Mouse (Mus musculus) intestine, postnatal 0 days (tissue): ENCODE measurements at regions not wholly inside any gene's neighbourhood (a gene's known extent, or its start where the extent isn't known, plus 50 kb on each side); places are given as distances from the start of the nearest gene placed in this dataset.
"Not testable (repeated sequence)": the region's sequence is repeated elsewhere in the genome, so short reads cannot be mapped to it uniquely, and the experiment has no call there.

ENCODE experiments used
- ATAC-seq: fragments of 200-750 bp; cut with Nextera tagmentation; 2 replicates; pipeline ENCODE4 v1.8.0; 2017; ENCODE audit warnings: mild to moderate bottlenecking, moderate TSS enrichment, moderate library complexity
- H3K27ac ChIP-seq: fragments of 300-500 bp; sonication (generic); 2 replicates; pipeline ENCODE4 v1.5.1; 2014; ENCODE audit warnings: mild to moderate bottlenecking, low read depth, low read length, moderate library complexity
- H3K27me3 ChIP-seq: fragments of 300-500 bp; sonication (generic); replicated peaks from 2 replicates; pipeline ENCODE4 v1.6.1; 2014; ENCODE audit warnings: low read length, mixed read lengths; ENCODE audit not compliant: control insufficient read depth, insufficient read depth
- H3K36me3 ChIP-seq: fragments of 300-500 bp; sonication (generic); 2 replicates; pipeline ENCODE4 v1.6.1; 2014; ENCODE audit warnings: mild to moderate bottlenecking, moderate library complexity; ENCODE audit not compliant: control insufficient read depth, insufficient read depth
- H3K4me1 ChIP-seq: fragments of 300-500 bp; sonication (generic); replicated peaks from 2 replicates; pipeline ENCODE4 v1.6.1; 2014; ENCODE audit warnings: antibody characterized with exemption, low read length, mixed read lengths; ENCODE audit not compliant: control insufficient read depth, insufficient read depth
- H3K4me2 ChIP-seq: fragments of 300-500 bp; sonication (generic); replicated peaks from 2 replicates; pipeline ENCODE4 v1.6.1; 2014; ENCODE audit warnings: low read depth, mild to moderate bottlenecking, moderate library complexity
- H3K4me3 ChIP-seq: fragments of 300-500 bp; sonication (generic); 2 replicates; pipeline ENCODE4 v1.5.1; 2014; ENCODE audit warnings: low read depth, low read length
- H3K9ac ChIP-seq: fragments of 300-500 bp; sonication (generic); 2 replicates; pipeline ENCODE4 v1.6.1; 2014; ENCODE audit warnings: mild to moderate bottlenecking, low read depth, low read length
- H3K9me3 ChIP-seq: fragments of 300-500 bp; sonication (generic); 2 replicates; pipeline ENCODE4 v1.6.1; 2016; ENCODE audit warnings: mixed run types; ENCODE audit not compliant: control insufficient read depth
- CTCF ChIP-seq: sonication (generic); IDR thresholded peaks from 2 replicates; pipeline ENCODE4 v1.5.1; 2016; ENCODE audit warnings: low read depth, mild to moderate bottlenecking, control low read depth, antibody characterized with exemption, moderate library complexity
- WGBS: fragments of 180-500 bp; shearing (Covaris S2); extraction: QIAGEN DNeasy Blood & Tissue Kit; methylation state at CpG from one replicate; pipeline ENCODE4 v1.1.7; 2014; 5-methylcytosine and 5-hydroxymethylcytosine counted together

- Histone ChIP-seq H3K9me3 (no peaks in the 10 kb centered on the region), H3K4me3 (no peak overlapping the region), H3K27ac (no peak overlapping the region), H3K36me3 (no peaks in the 10 kb centered on the region), H3K27me3 (no peaks in the 10 kb centered on the region), H3K4me1 (no peaks in the 10 kb centered on the region), H3K4me2 (no peak overlapping the region), H3K9ac (no peak overlapping the region)
- TF ChIP-seq CTCF = no peak
- ATAC-seq = no peak
These were observed 130.9 kb downstream of the Gmnc start for GRCm38 (mm10) chr16:26860566-26860965.

DNA sequence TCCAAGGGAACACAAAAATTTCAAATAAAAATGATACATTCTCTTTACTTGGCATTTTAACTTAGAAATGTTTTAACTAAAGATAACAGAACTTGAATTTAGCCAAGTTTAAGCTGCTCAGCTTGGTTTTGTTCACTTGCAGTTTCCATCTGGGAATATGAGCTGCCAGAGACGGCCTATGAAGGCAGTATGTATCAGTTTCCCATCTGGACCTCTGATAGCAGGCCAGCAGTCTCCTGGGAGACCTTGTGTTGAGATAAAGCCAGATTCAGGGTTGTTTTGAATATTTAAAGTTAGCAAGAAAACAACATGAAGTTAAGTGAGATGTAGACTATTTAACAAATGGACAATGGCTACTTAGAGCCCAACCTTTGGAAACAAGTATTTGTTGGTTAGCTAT lies 142.3 kb downstream of the Gmnc start:
- no peaks in the 10 kb centered on the region for H3K4me1 ChIP-seq
- whole genome bisulfite sequencing = 61% methylated on average over 1 of the region's 1 CpGs
- no peaks in the 10 kb centered on the region for H3K9me3 ChIP-seq
- no peak for TF ChIP-seq CTCF
- no peak for ATAC-seq
- H3K4me2 ChIP-seq = no peak overlapping the region
- no peak overlapping the region for H3K27ac ChIP-seq
- no peaks in the 10 kb centered on the region for H3K27me3 ChIP-seq
- H3K9ac ChIP-seq = no peak overlapping the region
- no peaks in the 10 kb centered on the region for H3K36me3 ChIP-seq
- H3K4me3 ChIP-seq = no peak overlapping the region

DNA sequence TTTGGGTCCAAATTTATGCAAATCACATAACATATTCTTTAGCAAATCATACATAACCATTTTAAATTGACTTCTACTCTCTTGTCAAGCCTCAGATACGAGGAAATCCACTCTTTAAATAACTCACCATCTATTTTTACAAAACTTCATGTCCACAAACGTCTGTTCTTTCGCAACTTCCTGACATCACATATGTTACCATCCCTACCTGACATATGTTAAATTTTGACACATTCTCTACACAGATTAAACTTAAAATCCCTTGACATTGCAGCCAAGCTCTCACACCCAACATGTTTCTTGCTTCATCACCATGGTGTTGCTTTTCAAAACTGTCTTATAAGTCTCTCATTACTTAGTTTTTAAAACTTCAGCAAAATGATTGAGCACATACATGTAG lies 164.4 kb downstream of the Gmnc start:
- Histone ChIP-seq H3K9me3 (no peaks in the 10 kb centered on the region), H3K4me3 (no peak overlapping the region), H3K27ac (no peak overlapping the region), H3K4me2 (no peak overlapping the region), H3K27me3 (no peaks in the 10 kb centered on the region), H3K36me3 (no peaks in the 10 kb centered on the region), H3K4me1 (no peaks in the 10 kb centered on the region), H3K9ac (no peak overlapping the region)
- no peak for TF ChIP-seq CTCF
- 71% methylated on average over 3 of the region's 3 CpGs for WGBS
- ATAC-seq = no peak

- H3K4me2 ChIP-seq, H3K27me3 ChIP-seq, H3K36me3 ChIP-seq, H3K4me3 ChIP-seq, H3K9ac ChIP-seq, ATAC-seq, H3K9me3 ChIP-seq, H3K27ac ChIP-seq, H3K4me1 ChIP-seq: not testable (repeated sequence)
- 84% methylated on average over 3 of the region's 6 CpGs for WGBS
These were observed 180.3 kb downstream of the Gmnc start for GRCm38 (mm10) chr16:26811201-26811600.

DNA sequence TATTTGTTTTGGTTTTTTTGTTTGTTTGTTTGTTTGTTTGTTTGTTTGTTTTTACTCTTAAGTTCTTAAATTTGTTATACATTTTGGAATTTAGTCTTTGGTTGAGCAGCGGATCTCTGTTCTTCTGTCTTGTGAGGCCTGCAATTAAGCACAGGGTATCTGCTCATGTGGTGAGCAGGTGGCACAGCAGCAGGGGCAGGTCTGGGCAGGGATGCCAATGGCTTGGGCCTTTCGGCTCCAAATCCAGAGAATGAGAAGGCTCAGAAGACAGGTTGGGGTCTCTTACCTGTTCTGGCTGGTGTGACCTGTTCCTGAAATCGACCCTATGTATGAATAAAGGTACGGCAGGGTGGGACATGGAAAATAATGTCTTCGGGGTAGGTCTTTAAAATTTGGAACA lies 186.0 kb downstream of the Gmnc start:
- H3K4me3 ChIP-seq = no peak overlapping the region
- H3K27me3 ChIP-seq = no peaks in the 10 kb centered on the region
- TF ChIP-seq CTCF = no peak
- H3K4me2 ChIP-seq = no peak overlapping the region
- H3K4me1 ChIP-seq = no peaks in the 10 kb centered on the region
- WGBS = 86% methylated on average over 5 of the region's 5 CpGs
- no peak overlapping the region for H3K9ac ChIP-seq
- no peak for ATAC-seq
- no peak overlapping the region for H3K27ac ChIP-seq
- H3K36me3 ChIP-seq = no peaks in the 10 kb centered on the region
- H3K9me3 ChIP-seq = no peaks in the 10 kb centered on the region

DNA sequence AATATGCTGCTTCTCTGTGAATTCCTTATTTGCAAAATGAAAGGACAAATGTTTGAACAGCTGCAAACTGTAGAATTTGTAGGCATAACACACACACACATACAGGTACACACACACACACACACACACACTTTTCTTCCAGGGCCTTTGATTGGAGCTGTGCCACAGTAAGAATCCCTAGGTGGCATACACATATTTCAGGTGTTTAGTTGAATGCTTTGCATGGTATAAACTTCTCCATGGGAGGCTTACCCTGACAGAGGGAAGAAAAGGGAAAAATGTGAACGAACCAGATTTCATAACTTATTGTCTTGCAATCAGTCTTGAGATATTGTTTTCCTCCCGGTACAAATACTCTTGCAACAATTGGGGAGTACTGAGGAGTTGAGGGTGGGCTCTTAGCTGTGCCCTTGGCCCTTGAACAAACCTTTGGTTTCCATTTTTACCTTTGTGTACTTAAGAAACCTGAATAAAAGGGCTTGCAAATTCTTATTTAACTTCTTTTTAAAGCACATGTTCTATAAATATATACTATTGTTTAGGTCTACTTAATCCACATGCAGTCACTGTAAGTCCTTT lies 204.3 kb downstream of the Gmnc start:
- no peak overlapping the region for H3K4me2 ChIP-seq
- no peak overlapping the region for H3K4me3 ChIP-seq
- no peak overlapping the region for H3K9ac ChIP-seq
- no peak overlapping the region for H3K27ac ChIP-seq
- TF ChIP-seq CTCF = no peak
- 73% methylated on average over 2 of the region's 2 CpGs for WGBS
- no peaks in the 10 kb centered on the region for H3K27me3 ChIP-seq
- no peaks in the 10 kb centered on the region for H3K4me1 ChIP-seq
- ATAC-seq = no peak
- H3K9me3 ChIP-seq = no peaks in the 10 kb centered on the region
- no peaks in the 10 kb centered on the region for H3K36me3 ChIP-seq

DNA sequence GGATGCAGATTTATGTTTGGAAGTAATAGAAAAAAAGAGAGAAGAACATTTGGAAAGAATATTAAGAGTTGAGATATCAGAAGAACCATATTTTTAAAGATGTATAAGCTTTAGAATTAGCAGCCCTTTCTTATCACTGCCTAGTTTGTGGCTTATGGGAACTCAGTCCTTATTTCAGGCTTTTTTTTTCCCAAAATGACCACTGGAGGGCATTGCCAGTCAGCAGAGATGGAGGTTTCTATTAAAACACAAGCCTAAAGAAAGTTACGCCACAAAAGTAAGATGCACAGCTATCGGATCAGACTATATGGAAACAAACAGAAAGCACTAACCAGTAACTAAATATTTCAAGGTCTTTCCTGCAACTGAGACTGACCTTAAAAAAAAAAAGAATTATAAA lies 200.8 kb downstream of the Il1rap start:
- no peaks in the 10 kb centered on the region for H3K36me3 ChIP-seq
- 61% methylated on average over 2 of the region's 2 CpGs for WGBS
- no peaks in the 10 kb centered on the region for H3K4me1 ChIP-seq
- H3K4me3 ChIP-seq = no peak overlapping the region
- TF ChIP-seq CTCF = peak; percentile 47
- H3K9ac ChIP-seq = no peak overlapping the region
- no peaks in the 10 kb centered on the region for H3K27me3 ChIP-seq
- no peak for ATAC-seq
- no peak overlapping the region for H3K4me2 ChIP-seq
- no peaks in the 10 kb centered on the region for H3K9me3 ChIP-seq
- H3K27ac ChIP-seq = no peak overlapping the region
